Mouse (Mus musculus) limb, embryonic 13.5 days (tissue): ENCODE measurements around the gene Ifna1. TPM values are rescaled to one million over a fixed set of nuclear protein-coding genes. Genes with fewer than 3 reads are reported as not detected.
A peak's percentile ranks its signal among the peaks of the same experiment; 100 is the strongest.

Experiments
- ATAC-seq: fragments of 200-750 bp; cut with Nextera tagmentation; 2 replicates; pipeline ENCODE4 v1.8.0; 2017; ENCODE audit warnings: low read depth, moderate number of reproducible peaks, moderate TSS enrichment; ENCODE audit not compliant: low FRiP score
- H3K27ac ChIP-seq: fragments of 300-500 bp; sonication (generic); 2 replicates; pipeline ENCODE4 v1.5.1; 2015; ENCODE audit warnings: inconsistent platforms, mild to moderate bottlenecking, moderate library complexity
- H3K27me3 ChIP-seq: fragments of 300-500 bp; sonication (generic); 2 replicates; pipeline ENCODE4 v1.6.1; 2015; ENCODE audit warnings: mild to moderate bottlenecking, inconsistent platforms
- H3K36me3 ChIP-seq: fragments of 300-500 bp; sonication (generic); 2 replicates; pipeline ENCODE4 v1.6.1; 2015; ENCODE audit warnings: inconsistent platforms, mild to moderate bottlenecking, moderate library complexity
- H3K4me1 ChIP-seq: fragments of 300-500 bp; sonication (generic); 2 replicates; pipeline ENCODE4 v1.6.1; 2015; ENCODE audit warnings: inconsistent platforms
- H3K4me2 ChIP-seq: fragments of 300-500 bp; sonication (generic); replicated peaks from 2 replicates; pipeline ENCODE4 v1.6.1; 2015; ENCODE audit warnings: inconsistent platforms, mild to moderate bottlenecking, moderate library complexity
- H3K4me3 ChIP-seq: fragments of 300-500 bp; sonication (generic); 2 replicates; pipeline ENCODE4 v1.5.1; 2015; ENCODE audit warnings: moderate library complexity, mild to moderate bottlenecking, inconsistent platforms
- H3K9ac ChIP-seq: fragments of 300-500 bp; sonication (generic); 2 replicates; pipeline ENCODE4 v1.6.1; 2015; ENCODE audit warnings: mild to moderate bottlenecking, inconsistent platforms
- H3K9me3 ChIP-seq: fragments of 300-500 bp; sonication (generic); 2 replicates; pipeline ENCODE4 v1.6.1; 2016; ENCODE audit warnings: inconsistent platforms
- WGBS: fragments of 180-500 bp; shearing (Covaris S2); methylation state at CpG from one replicate; pipeline ENCODE4 v1.1.7; 2015; 5-methylcytosine and 5-hydroxymethylcytosine counted together
- polyA plus RNA-seq: library from polyadenylated mRNA; unstranded; fragments of >200 nt; fragmentation: Nextera tagmentation; extraction: Ambion mirVana; gene quantifications from 2 replicates; pipeline ENCODE4 v1.2.1, GENCODE M21; 2015

Gene Ifna1
- polyA plus RNA-seq, 1 experiment from 2014 or later = not detected

- no peak overlapping the region for H3K4me3 ChIP-seq
- 53% methylated on average over 2 of the region's 2 CpGs for WGBS
- no peak for ATAC-seq
Observed at GRCm38 (mm10) chr4:88845334-88845733, 4.6 kb upstream of the Ifna1 start.

GRCm38 (mm10) chr4:88851026-88851763 is 1.3 kb downstream of the Ifna1 start:
- no peak for ATAC-seq
- Histone ChIP-seq H3K9ac (no peak overlapping the region), H3K4me3 (no peak overlapping the region), H3K4me1 (no peaks in the 10 kb centered on the region), H3K27me3 (no peaks in the 10 kb centered on the region), H3K4me2 (no peak overlapping the region), H3K9me3 (0 out of 2 replicates have a peak, but pooled peaks cover 3% of the 10 kb centered on the region), H3K27ac (no peak overlapping the region), H3K36me3 (no peaks in the 10 kb centered on the region)
- WGBS = 78% methylated on average over 4 of the region's 4 CpGs

More at GRCm38 (mm10) chr4:88845334-88845733, 4.6 kb upstream of the Ifna1 start:
- no peak overlapping the region for H3K9ac ChIP-seq
- H3K36me3 ChIP-seq = no peaks in the 10 kb centered on the region
- H3K4me1 ChIP-seq = no peaks in the 10 kb centered on the region
- H3K27ac ChIP-seq = no peak overlapping the region
- H3K4me2 ChIP-seq = no peak overlapping the region
- no peaks in the 10 kb centered on the region for H3K9me3 ChIP-seq
- H3K27me3 ChIP-seq = no peaks in the 10 kb centered on the region

- H3K4me3 ChIP-seq = no peak overlapping the region
- H3K4me1 ChIP-seq = peaks cover 7% of the 10 kb centered on the region
- no peaks in the 10 kb centered on the region for H3K36me3 ChIP-seq
- peaks cover 15% of the 10 kb centered on the region for H3K27me3 ChIP-seq
- H3K9ac ChIP-seq = no peak overlapping the region
- H3K9me3 ChIP-seq = no peaks in the 10 kb centered on the region
- no peak overlapping the region for H3K27ac ChIP-seq
- no peak for ATAC-seq
- no peak overlapping the region for H3K4me2 ChIP-seq
Observed at GRCm38 (mm10) chr4:88859214-88859613, 9.3 kb downstream of the Ifna1 start.

GRCm38 (mm10) chr4:88863309-88863708 is 13.4 kb downstream of the Ifna1 start:
- no peak for ATAC-seq
- no peak overlapping the region for H3K4me2 ChIP-seq
- no peak overlapping the region for H3K4me3 ChIP-seq
- no peaks in the 10 kb centered on the region for H3K9me3 ChIP-seq
- no peak overlapping the region for H3K27ac ChIP-seq
- H3K9ac ChIP-seq = no peak overlapping the region
- peaks cover 37% of the 10 kb centered on the region for H3K27me3 ChIP-seq
- 6% methylated on average over 7 of the region's 7 CpGs for WGBS
- peaks cover 13% of the 10 kb centered on the region for H3K4me1 ChIP-seq
- no peaks in the 10 kb centered on the region for H3K36me3 ChIP-seq

- Histone ChIP-seq H3K36me3 (no peaks in the 10 kb centered on the region), H3K4me2 (no peak overlapping the region), H3K4me1 (peaks cover 13% of the 10 kb centered on the region), H3K9me3 (no peaks in the 10 kb centered on the region), H3K9ac (no peak overlapping the region), H3K27me3 (peaks cover 40% of the 10 kb centered on the region), H3K4me3 (no peak overlapping the region), H3K27ac (no peak overlapping the region)
- 54% methylated on average over 9 of the region's 9 CpGs for WGBS
- no peak for ATAC-seq
Observed at GRCm38 (mm10) chr4:88864599-88864998, 14.7 kb downstream of the Ifna1 start.

GRCm38 (mm10) chr4:88865011-88865569 is 15.2 kb downstream of the Ifna1 start:
- H3K36me3 ChIP-seq = no peaks in the 10 kb centered on the region
- H3K4me2 ChIP-seq = no peak overlapping the region
- H3K9me3 ChIP-seq = no peaks in the 10 kb centered on the region
- peaks cover 40% of the 10 kb centered on the region for H3K27me3 ChIP-seq
- no peak for ATAC-seq
- H3K27ac ChIP-seq = no peak overlapping the region
- 42% methylated on average over 6 of the region's 6 CpGs for WGBS
- peaks cover 13% of the 10 kb centered on the region for H3K4me1 ChIP-seq
- H3K4me3 ChIP-seq = no peak overlapping the region
- H3K9ac ChIP-seq = no peak overlapping the region

GRCm38 (mm10) chr4:88867366-88867925 is 17.6 kb downstream of the Ifna1 start:
- H3K36me3 ChIP-seq = no peaks in the 10 kb centered on the region
- no peaks in the 10 kb centered on the region for H3K9me3 ChIP-seq
- peak overlapping the region; percentile 55 for H3K4me3 ChIP-seq
- H3K27ac ChIP-seq = no peak overlapping the region
- H3K4me1 ChIP-seq = peaks cover 13% of the 10 kb centered on the region
- WGBS = 1% methylated on average over 8 of the region's 8 CpGs
- peak overlapping the region; percentile 91 for H3K4me2 ChIP-seq
- H3K27me3 ChIP-seq = peaks cover 46% of the 10 kb centered on the region
- H3K9ac ChIP-seq = peak overlapping the region; percentile 60
- ATAC-seq = peak; percentile 70; the same call in 1 of the 2 replicates

GRCm38 (mm10) chr4:88867926-88868911 is 18.3 kb downstream of the Ifna1 start:
- Histone ChIP-seq H3K27ac (no peak overlapping the region), H3K9me3 (no peaks in the 10 kb centered on the region), H3K27me3 (peaks cover 39% of the 10 kb centered on the region), H3K4me1 (peaks cover 9% of the 10 kb centered on the region), H3K4me3 (peak overlapping the region; percentile 55), H3K4me2 (peak overlapping the region; percentile 91), H3K36me3 (no peaks in the 10 kb centered on the region), H3K9ac (peak overlapping the region; percentile 60)
- WGBS = 8% methylated on average over 31 of the region's 31 CpGs
- peak; percentile 46 for ATAC-seq

- Histone ChIP-seq H3K4me2 (no peak overlapping the region), H3K27me3 (peaks cover 16% of the 10 kb centered on the region), H3K4me1 (0 out of 2 replicates have a peak, but pooled peaks cover 4% of the 10 kb centered on the region), H3K27ac (no peak overlapping the region), H3K9me3 (no peaks in the 10 kb centered on the region), H3K9ac (no peak overlapping the region), H3K36me3 (no peaks in the 10 kb centered on the region), H3K4me3 (no peak overlapping the region)
- no peak for ATAC-seq
- 0% methylated on average over 2 of the region's 2 CpGs for WGBS
Observed at GRCm38 (mm10) chr4:88872691-88873090, 22.8 kb downstream of the Ifna1 start.

- Histone ChIP-seq H3K9me3 (no peaks in the 10 kb centered on the region), H3K4me1 (no peaks in the 10 kb centered on the region), H3K36me3 (no peaks in the 10 kb centered on the region), H3K27me3 (peaks cover 8% of the 10 kb centered on the region), H3K9ac (no peak overlapping the region), H3K27ac (no peak overlapping the region), H3K4me3 (no peak overlapping the region), H3K4me2 (no peak overlapping the region)
- ATAC-seq = no peak
- 71% methylated on average over 3 of the region's 4 CpGs for WGBS
Observed at GRCm38 (mm10) chr4:88875435-88876095, 25.7 kb downstream of the Ifna1 start.

- peaks cover 7% of the 10 kb centered on the region for H3K27me3 ChIP-seq
- no peak overlapping the region for H3K9ac ChIP-seq
- no peak overlapping the region for H3K4me2 ChIP-seq
- H3K36me3 ChIP-seq = no peaks in the 10 kb centered on the region
- no peak overlapping the region for H3K27ac ChIP-seq
- no peak overlapping the region for H3K4me3 ChIP-seq
- WGBS = 81% methylated on average over 4 of the region's 4 CpGs
- no peaks in the 10 kb centered on the region for H3K4me1 ChIP-seq
- H3K9me3 ChIP-seq = no peaks in the 10 kb centered on the region
- no peak for ATAC-seq
Observed at GRCm38 (mm10) chr4:88876520-88876919, 26.6 kb downstream of the Ifna1 start.
